Mouse (Mus musculus): ENCODE results near the gene Olfr866. TPM values are rescaled to one million over a fixed set of nuclear protein-coding genes. Genes with fewer than 3 reads are reported as not detected.

Gene Olfr866
- not detected for total RNA-seq (2021)
- long read RNA-seq, experiment 1: 0 reads
- long read RNA-seq, experiment 2: 0 reads

DNA sequence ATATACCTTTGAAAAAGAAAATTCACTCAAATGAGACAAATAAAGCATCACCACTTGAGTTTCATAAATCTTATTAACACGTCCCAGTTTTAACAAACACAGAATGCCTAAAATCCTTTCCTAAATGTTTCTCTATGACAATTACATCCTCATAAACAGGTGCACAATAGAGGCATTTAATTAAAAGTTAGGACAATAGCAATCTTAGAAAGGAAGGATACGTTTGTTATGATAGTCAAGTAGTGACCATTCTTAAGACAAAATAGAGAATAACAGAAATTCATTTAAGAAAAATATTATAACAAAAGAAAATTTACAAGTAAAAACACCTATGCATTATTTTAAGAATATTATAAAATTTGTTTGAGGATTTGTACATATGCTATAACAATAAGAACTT, at the start of gene Olfr866:
Gene Olfr866 (minus strand): TSS at position 101 of the 400 bp plus-strand sequence.
- intact Hi-C loops (cut with DNase I): no loop called here
- DNase-seq: no peak

DNA sequence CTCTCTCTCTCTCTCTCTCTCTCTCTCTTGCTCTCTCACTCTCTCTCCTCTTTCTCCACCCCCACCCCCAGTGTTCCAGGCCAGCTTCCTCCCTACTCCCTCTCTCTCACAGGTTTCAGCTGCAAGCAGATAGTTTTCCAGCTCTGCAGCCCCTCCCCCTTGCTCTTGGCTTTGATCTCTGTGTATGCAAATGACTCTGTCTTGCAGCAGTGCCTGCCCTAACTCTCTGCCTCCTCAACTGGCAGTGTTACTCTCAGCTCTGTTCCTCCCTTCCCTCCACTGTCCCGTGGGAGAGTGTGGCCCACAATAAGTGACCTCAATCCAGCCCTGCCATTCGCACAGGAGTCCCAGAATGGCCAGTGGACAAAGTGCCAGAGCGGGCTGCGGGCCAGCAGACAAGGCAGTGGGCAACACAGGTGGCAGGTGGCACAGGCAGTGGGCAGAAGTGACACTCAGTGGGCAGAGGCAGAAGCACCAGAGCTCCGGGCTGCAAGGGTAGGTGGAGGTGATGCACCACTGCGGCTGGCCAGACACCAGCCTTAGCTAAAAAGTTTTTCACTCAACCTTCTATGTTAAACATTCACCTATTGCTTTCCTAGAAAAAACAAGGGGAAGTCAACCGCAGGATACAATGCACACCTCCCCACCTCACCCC, 45.8 kb upstream of the Olfr866 start:
- intact Hi-C loops (cut with DNase I): no loop called here
- DNase-seq: no peak

DNA sequence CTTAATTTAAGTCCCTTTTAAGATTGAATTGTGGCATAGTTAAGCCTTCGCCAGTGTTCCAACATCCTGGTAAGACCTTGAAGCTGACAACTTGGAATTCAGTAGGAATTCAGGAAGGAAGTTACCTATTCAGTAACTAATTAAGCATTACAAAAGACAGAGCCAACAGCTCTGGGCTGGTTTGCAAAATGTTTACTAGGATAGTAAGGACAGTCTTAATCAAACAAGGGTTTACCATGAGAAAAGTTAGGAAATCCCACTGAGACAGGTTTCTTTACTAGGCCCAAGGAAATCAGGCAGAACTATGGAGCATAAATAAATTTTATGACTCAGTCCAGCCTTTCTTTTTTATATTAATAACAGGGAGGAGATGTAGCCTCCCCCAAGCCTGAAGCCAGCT, 43.5 kb upstream of the Olfr866 start:
- DNase-seq: no peak
- intact Hi-C loops (cut with DNase I): no loop called here

DNA sequence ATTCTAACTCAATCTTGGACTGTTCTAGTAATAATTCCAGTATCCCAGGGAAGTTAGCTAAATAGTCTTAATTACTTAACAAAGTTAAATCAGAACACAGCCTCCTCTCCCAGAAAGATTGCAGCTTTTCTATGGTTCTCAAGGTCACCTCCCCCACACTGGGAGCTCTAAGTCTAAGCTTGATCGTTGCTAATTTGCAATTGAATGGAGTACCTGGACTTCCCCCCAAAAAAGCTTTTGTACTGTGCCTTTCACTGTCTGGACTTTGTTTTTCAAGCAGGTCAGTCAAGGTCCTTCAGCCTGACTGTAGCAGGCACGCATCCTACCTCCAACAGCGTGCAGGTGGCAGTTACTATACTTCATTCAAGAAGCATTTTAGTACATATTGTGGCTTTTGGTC, 42.4 kb upstream of the Olfr866 start:
- no peak for DNase-seq
- intact Hi-C loops (cut with DNase I): no loop called here

DNA sequence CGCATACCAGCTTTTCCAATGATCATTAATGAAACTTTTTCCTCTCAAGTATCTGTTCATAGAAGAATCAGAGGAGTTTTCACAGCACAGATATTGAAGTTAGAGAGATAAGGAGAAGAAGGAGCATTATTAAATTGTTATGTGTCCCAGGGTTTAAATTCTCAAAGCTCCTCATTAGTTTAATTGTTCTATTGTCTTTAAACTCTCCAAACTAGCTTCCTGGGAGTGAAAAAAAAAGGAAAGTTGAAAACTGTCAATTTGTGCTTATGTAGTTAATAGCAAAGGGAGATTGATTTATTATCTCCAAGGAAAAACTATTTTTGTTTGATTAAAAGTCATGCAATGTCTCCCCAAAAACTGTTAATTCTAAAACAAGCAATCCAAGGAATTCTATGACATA, 29.6 kb upstream of the Olfr866 start, which contains the start of gene Olfr867:
Gene Olfr867 (minus strand): TSS at position 101 of the 400 bp plus-strand sequence.
- intact Hi-C loops (cut with DNase I): no loop called here
- DNase-seq: no peak

DNA sequence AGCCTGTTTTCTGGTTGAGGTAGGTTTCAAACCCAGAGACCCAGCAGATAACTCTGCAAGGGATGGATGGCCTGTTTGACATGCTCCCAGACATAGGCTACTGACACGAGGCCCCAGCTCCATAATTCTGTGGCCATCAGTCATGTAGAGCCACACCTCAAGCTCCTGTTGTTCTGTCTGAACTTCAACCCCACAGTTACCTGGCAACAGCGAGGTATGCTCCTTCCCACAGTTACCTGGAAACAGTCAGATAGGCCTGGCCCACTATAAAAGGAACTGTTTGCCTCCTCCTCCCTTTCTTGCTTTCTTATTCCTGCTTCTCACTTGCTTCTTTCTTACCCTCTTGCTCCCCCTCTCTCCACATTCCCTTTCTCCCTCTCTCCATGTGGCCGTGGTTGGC, 20.1 kb upstream of the Olfr866 start:
- intact Hi-C loops (cut with DNase I): no loop called here
- no peak for DNase-seq

Small RNAs within 50 kb of the gene (microRNA-seq; reads per million reads assigned to microRNA genes)
- gene Gm26231 (0 reads per million in 2 experiments), gene Gm44395 (0 reads per million in 2 experiments)

Other genes with a start within 250 kb of the Olfr866 start
- not detected for gene Olfr58, start 247.8 kb downstream of the Olfr866 start, total RNA-seq (2021)
- not detected for gene Olfr859, start 223.1 kb downstream of the Olfr866 start, total RNA-seq (2021)
- gene Olfr860, start 178.3 kb downstream of the Olfr866 start, total RNA-seq (2021): not detected
- not detected for gene Olfr862, start 140.0 kb downstream of the Olfr866 start, total RNA-seq (2021)
- gene Olfr77, start 111.2 kb downstream of the Olfr866 start, total RNA-seq (2021): not detected
- not detected for gene Olfr867, start 29.5 kb upstream of the Olfr866 start, total RNA-seq (2021)
- not detected for gene Olfr868, start 70.6 kb upstream of the Olfr866 start, total RNA-seq (2021)
- not detected for gene Olfr869, start 101.0 kb upstream of the Olfr866 start, total RNA-seq (2021)
- gene Olfr870, start 146.0 kb upstream of the Olfr866 start, total RNA-seq (2021): not detected
- not detected for gene Olfr871, start 184.2 kb upstream of the Olfr866 start, total RNA-seq (2021)
- gene Olfr872, start 209.1 kb upstream of the Olfr866 start, total RNA-seq (2021): not detected

All from heart, postnatal 14 days (tissue).